Mouse (Mus musculus) cortical plate, adult 2 months (tissue): Measurements from ENCODE around the gene Heg1.

Experiments used
- CTCF ChIP-seq: fragments of 200-500 bp; IDR thresholded peaks from 2 replicates; pipeline ENCODE4 v1.5.1; 2011; ENCODE audit warnings: mild to moderate bottlenecking, control low read depth, low read length; ENCODE audit not compliant: insufficient read depth; ENCODE audit errors: extremely low read depth
- POLR2A ChIP-seq: fragments of 200-500 bp; IDR thresholded peaks from 2 replicates; pipeline ENCODE4 v1.6.1; 2011; ENCODE audit warnings: mild to moderate bottlenecking, low read length, control low read depth; ENCODE audit not compliant: insufficient read depth; ENCODE audit errors: extremely low read depth

DNA sequence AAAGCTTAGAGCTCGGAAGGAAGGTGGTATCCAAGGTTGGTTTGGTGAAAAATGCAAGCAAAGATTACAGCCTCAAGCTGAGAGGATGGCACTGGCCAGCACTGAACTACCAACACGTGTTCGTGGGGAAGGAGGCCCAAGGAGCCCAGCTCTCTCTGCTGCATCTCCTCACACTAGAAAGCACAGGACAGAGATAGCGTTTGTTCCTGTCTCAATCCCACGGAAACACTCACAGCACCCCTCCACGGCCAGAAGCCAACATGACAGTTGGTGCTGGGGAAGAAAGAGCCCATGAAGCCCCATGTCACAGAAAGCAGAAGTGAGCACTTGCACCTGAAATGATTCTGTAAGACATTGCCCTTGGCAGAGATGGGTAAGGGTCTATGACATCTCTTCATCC is 72.2 kb downstream of the Heg1 start:
- no peak for TF ChIP-seq POLR2A
- no peak for TF ChIP-seq CTCF
